Mouse (Mus musculus): ENCODE data around the gene Nav2. TPM values are rescaled to one million over a fixed set of nuclear protein-coding genes. Genes with fewer than 3 reads are reported as not detected.
A peak's percentile ranks its signal among the peaks of the same experiment; 100 is the strongest.

Nav2 gene
- total and polyA plus RNA-seq, 3 experiments = 2.0 to 2.7 TPM; not detected in 1

DNA sequence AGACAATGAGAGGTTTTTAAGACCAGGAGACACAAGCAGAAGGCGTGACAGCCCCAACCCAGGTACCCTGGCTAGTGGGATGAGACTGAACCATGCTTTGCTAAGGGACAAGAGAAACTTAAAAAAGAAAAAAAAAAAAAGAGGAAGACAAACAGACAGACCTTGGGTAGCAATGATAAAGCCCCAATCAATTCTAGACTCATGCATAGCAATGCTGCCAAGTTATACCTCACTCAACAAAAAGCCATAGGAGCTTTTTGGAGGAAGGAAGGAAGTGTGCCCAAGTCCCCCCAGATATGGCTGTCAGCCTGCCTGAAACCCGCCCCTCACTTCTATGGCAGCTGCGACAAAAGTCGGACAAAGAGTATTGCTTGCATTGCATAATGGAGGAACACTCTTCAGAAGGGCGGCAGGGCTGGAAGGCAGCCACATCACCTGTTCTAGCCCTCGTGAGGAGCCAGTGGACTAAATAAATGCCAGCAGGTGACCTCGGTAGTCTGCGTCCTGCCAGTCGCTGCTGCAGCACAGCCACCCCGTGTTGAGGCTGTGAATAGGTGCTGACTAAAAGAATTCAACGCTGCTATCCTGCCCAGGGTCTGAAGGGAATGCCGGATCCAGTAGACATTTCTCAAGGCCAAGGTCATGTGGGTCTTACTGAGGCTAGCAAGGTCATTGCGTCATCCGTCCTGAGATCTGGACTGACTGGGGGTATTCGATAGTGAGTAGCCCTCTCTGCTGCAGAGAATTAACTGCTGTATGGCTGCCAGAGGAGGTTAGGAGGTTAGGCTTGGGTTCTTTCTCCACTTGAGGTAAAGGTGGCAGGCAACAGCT is 696.7 kb downstream of the Nav2 start:
- no peaks in the 10 kb centered on the region for H3K79me2 ChIP-seq (ENCODE audit: control insufficient read depth, insufficient read depth, low read length, poor library complexity)
- no peak overlapping the region for H3K9ac ChIP-seq (ENCODE audit: control insufficient read depth, low read depth, low read length, poor library complexity, severe bottlenecking)
- H3K27me3 ChIP-seq (ENCODE audit: control insufficient read depth in 1 of 2, insufficient read depth in 2 of 2, low read length in 2 of 2) = no peaks in the 10 kb centered on the region
- peaks cover 7 to 13% of the 10 kb centered on the region in 2 experiments; a peak in 3 of 4 replicates for H3K4me1 ChIP-seq (ENCODE audit: control insufficient read depth in 1 of 2, insufficient read depth in 2 of 2, low read length in 2 of 2)
- peak overlapping the region; percentile 47 for H3K27ac ChIP-seq (ENCODE audit: control insufficient read depth, low read depth, low read length)
- H3K36me3 ChIP-seq (ENCODE audit: control insufficient read depth in 1 of 2, insufficient read depth in 2 of 2, low read length in 2 of 2) = 0 out of 4 replicates have a peak, but pooled peaks cover 0 to 2% of the 10 kb centered on the region in 2 experiments
- no peaks in the 10 kb centered on the region for H3K9me3 ChIP-seq (replicated peaks; ENCODE audit: insufficient read depth, low read length)
- peak overlapping the region; percentile 26 to 43; a peak in 3 of 4 replicates for H3K4me3 ChIP-seq (ENCODE audit: control insufficient read depth in 1 of 2, insufficient read depth in 1 of 2, low read depth in 2 of 2, low read length in 2 of 2)
- DNase-seq (ENCODE audit: low read depth, low spot score) = peak; percentile 80
- peak; percentile 77 to 83 for TF ChIP-seq EP300 (IDR thresholded peaks at IDR 0.05; ENCODE audit: low read depth in 1 of 2, low read length in 2 of 2)
- no peak for TF ChIP-seq GABPA (IDR thresholded peaks at IDR 0.05; ENCODE audit: low read depth, low read length)
- peak; percentile 80 for TF ChIP-seq GATA1 (IDR thresholded peaks at IDR 0.05; ENCODE audit: low read depth, low read length)
- TF ChIP-seq KAT2A (conservative IDR thresholded peaks at IDR 0.05; ENCODE audit: low read depth, low read length) = no peak
- TF ChIP-seq RAD21 (IDR thresholded peaks at IDR 0.05; ENCODE audit: low read depth, low read length) = no peak
- TF ChIP-seq HCFC1 (IDR thresholded peaks at IDR 0.05; ENCODE audit: low read depth, low read length) = no peak
- TF ChIP-seq POLR2A (IDR thresholded peaks at IDR 0.05; ENCODE audit: control insufficient read depth in 1 of 2, insufficient read depth in 1 of 2, low read depth in 1 of 2, low read length in 2 of 2, poor library complexity in 1 of 2) = no peak
- no peak for TF ChIP-seq CHD2 (IDR thresholded peaks at IDR 0.05; ENCODE audit: low read length)
- TF ChIP-seq MAZ (IDR thresholded peaks at IDR 0.05; ENCODE audit: low read depth, low read length) = no peak
- no peak for TF ChIP-seq POLR2AphosphoS2 (IDR thresholded peaks at IDR 0.05; ENCODE audit: low read length)
- TF ChIP-seq MAX (IDR thresholded peaks at IDR 0.05; ENCODE audit: low read length) = peak; percentile 15; the same call in 1 of the 2 replicates
- peak; percentile 16; the same call in 1 of the 2 replicates for TF ChIP-seq TAL1 (IDR thresholded peaks at IDR 0.05; ENCODE audit: low read length)
- no peak for TF ChIP-seq JUND (IDR thresholded peaks at IDR 0.05; ENCODE audit: low read depth, low read length)
- no peak for TF ChIP-seq MEF2A (IDR thresholded peaks at IDR 0.05; ENCODE audit: extremely low read depth, insufficient replicate concordance, low read depth, low read length, poor library complexity, severe bottlenecking)
- no peak for TF ChIP-seq NELFE (IDR thresholded peaks at IDR 0.05; ENCODE audit: low read depth, low read length)
- no peak for TF ChIP-seq USF1 (IDR thresholded peaks at IDR 0.05; ENCODE audit: low read depth, low read length)
- TF ChIP-seq CHD1 (IDR thresholded peaks at IDR 0.05; ENCODE audit: low read depth, low read length) = no peak
- no peak for TF ChIP-seq E2F4 (IDR thresholded peaks at IDR 0.05; ENCODE audit: borderline replicate concordance, low read depth, low read length)
- no peak for TF ChIP-seq ELF1 (IDR thresholded peaks at IDR 0.05; ENCODE audit: low read depth, low read length)
- no peak for TF ChIP-seq BHLHE40 (IDR thresholded peaks at IDR 0.05; ENCODE audit: borderline replicate concordance, low read depth, low read length)
- peak; percentile 45; the same call in 1 of the 2 replicates for TF ChIP-seq MXI1 (IDR thresholded peaks at IDR 0.05; ENCODE audit: low read depth, low read length)
- TF ChIP-seq POLR2AphosphoS5 (IDR thresholded peaks at IDR 0.05; ENCODE audit: borderline replicate concordance, low read depth, low read length) = no peak
- TF ChIP-seq ZNF384 (IDR thresholded peaks at IDR 0.05; ENCODE audit: low read depth, low read length) = peak; percentile 96
- peak; percentile 39 for TF ChIP-seq SIN3A (IDR thresholded peaks at IDR 0.05; ENCODE audit: low read length)
- 0 out of 2 replicates have a peak, but pooled peaks have one; percentile 43 for TF ChIP-seq MYC (IDR thresholded peaks at IDR 0.05; ENCODE audit: low read depth, low read length)
- no peak for TF ChIP-seq ZKSCAN1 (IDR thresholded peaks at IDR 0.05; ENCODE audit: low read depth, low read length)
- TF ChIP-seq UBTF (IDR thresholded peaks at IDR 0.05; ENCODE audit: borderline replicate concordance, insufficient read depth, low read depth, low read length) = no peak
- no peak for TF ChIP-seq CTCF (IDR thresholded peaks at IDR 0.05 in 2 of 3, conservative IDR thresholded peaks at IDR 0.05 in 1 of 3; ENCODE audit: control insufficient read depth in 1 of 3, insufficient read depth in 1 of 3, low read depth in 2 of 3, low read length in 3 of 3, poor library complexity in 1 of 3, severe bottlenecking in 1 of 3)
- no peak for TF ChIP-seq ZMIZ1 (IDR thresholded peaks at IDR 0.05; ENCODE audit: low read depth, low read length)
- no peak for TF ChIP-seq USF2 (IDR thresholded peaks at IDR 0.05; ENCODE audit: borderline replicate concordance in 1 of 2, insufficient read depth in 1 of 2, low read depth in 1 of 2, low read length in 2 of 2)
- TF ChIP-seq ZC3H11A (IDR thresholded peaks at IDR 0.05; ENCODE audit: low read depth, low read length) = no peak
- no peak for TF ChIP-seq MYB (IDR thresholded peaks at IDR 0.05; ENCODE audit: low read depth, low read length)
- TF ChIP-seq NRF1 (IDR thresholded peaks at IDR 0.05; ENCODE audit: insufficient read depth, low read depth, low read length, poor library complexity, severe bottlenecking) = no peak
- TF ChIP-seq TCF12 (IDR thresholded peaks at IDR 0.05; ENCODE audit: low read depth, low read length) = peak; percentile 71
- TF ChIP-seq MAFK (IDR thresholded peaks at IDR 0.05; ENCODE audit: borderline replicate concordance, low read depth, low read length) = no peak

Data from MEL (cell line).